Comparison of ENCODE assay signal across 7 mouse cellular contexts in the genomic region with DNA sequence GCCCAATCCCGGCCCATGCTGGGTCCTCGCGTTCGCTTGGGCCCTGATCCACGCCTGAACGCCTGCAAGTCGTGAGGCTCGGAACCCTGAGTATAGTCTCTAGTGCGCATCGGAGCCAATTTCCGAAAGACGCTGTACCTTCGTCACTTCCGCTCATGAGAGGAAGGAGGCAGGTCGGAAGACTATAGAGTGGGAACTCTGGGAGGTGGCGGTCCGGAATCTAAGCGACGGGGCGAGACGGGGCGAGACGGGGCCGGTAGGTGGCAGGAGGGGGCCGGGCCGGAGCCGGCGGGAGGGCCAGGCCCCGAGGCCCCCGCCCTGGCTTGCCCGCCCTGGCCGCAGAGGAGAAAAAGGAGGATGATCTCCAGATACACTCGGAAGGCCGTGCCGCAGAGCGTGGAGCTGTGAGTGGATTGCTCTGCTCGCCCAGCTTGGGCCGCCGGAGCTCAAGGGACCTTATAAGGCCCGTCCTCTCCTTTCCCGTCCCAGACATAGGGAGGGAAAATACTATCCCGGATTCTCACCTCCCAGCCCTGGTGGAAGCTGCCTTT. TPM values are rescaled to one million over a fixed set of nuclear protein-coding genes. Genes with fewer than 3 reads are reported as not detected.
DNase-seq lines count a peak whose midpoint lies in the region; ATAC-seq lines count a peak whose summit lies in the region.

A gene (minus strand): TSS at position 131 of the 551 bp plus-strand sequence.
A gene (plus strand): TSS at position 172 of the 551 bp plus-strand sequence.

- WGBS in embryonic facial prominence, embryonic 12.5 days, result under 1% methylated on average over 42 of the region's 42 CpGs
- under 1% methylated on average over 42 of the region's 42 CpGs for WGBS in limb, embryonic 11.5 days
- WGBS in midbrain, embryonic 14.5 days, result under 1% methylated on average over 40 of the region's 42 CpGs

- H3K4me1 ChIP-seq in embryonic facial prominence, embryonic 12.5 days, result peaks cover 16% of the 10 kb centered on the region
- H3K4me1 ChIP-seq in limb, embryonic 11.5 days (ENCODE audit: control insufficient read depth, insufficient read depth, low read length), result 0 out of 2 replicates have a peak, but pooled peaks cover 2% of the 10 kb centered on the region
- H3K4me1 ChIP-seq in midbrain, embryonic 14.5 days (ENCODE audit: control insufficient read depth, insufficient read depth, low read length), result peaks cover 18% of the 10 kb centered on the region

- DNase-seq in adrenal gland, postnatal 25 days, result peak; percentile 88
- peak; percentile 99 for DNase-seq in heart, adult 11 months
- DNase-seq in kidney, adult 18-20 months, result peak; percentile 93
- DNase-seq in limb, embryonic 11.5 days (ENCODE audit: low spot score), result peak; percentile 96
- peak; percentile 99 for DNase-seq in midbrain, embryonic 14.5 days
- peak; percentile 85 to 87 for DNase-seq in spleen, adult 18-20 months

- peak within 1 kb of the TSS; percentile 72 for H3K4me3 ChIP-seq in embryonic facial prominence, embryonic 12.5 days
- peak within 1 kb of the TSS; percentile 49 for H3K4me3 ChIP-seq in limb, embryonic 11.5 days (ENCODE audit: low read depth, low read length)
- peak within 1 kb of the TSS; percentile 90 for H3K4me3 ChIP-seq in midbrain, embryonic 14.5 days (replicated peaks; ENCODE audit: low read depth, low read length)

- H3K27me3 ChIP-seq in embryonic facial prominence, embryonic 12.5 days, result no peaks in the 10 kb centered on the region
- H3K27me3 ChIP-seq in limb, embryonic 11.5 days (ENCODE audit: control insufficient read depth, insufficient read depth, low read length), result no peaks in the 10 kb centered on the region
- H3K27me3 ChIP-seq in midbrain, embryonic 14.5 days (ENCODE audit: control insufficient read depth, insufficient read depth, low read length), result no peaks in the 10 kb centered on the region

- ATAC-seq in embryonic facial prominence, embryonic 12.5 days (ENCODE audit: insufficient number of reproducible peaks, insufficient read depth, low FRiP score, low TSS enrichment), result peak; percentile 97
- ATAC-seq in limb, embryonic 11.5 days (ENCODE audit: insufficient number of reproducible peaks, low FRiP score, low TSS enrichment, low read depth), result peak; percentile 98
- peak; percentile 98 for ATAC-seq in midbrain, embryonic 14.5 days (ENCODE audit: low FRiP score, low TSS enrichment)

- peak within 1 kb of the TSS; percentile 72 for H3K9ac ChIP-seq in embryonic facial prominence, embryonic 12.5 days
- H3K9ac ChIP-seq in limb, embryonic 11.5 days (ENCODE audit: low read length), result peak within 1 kb of the TSS; percentile 81
- peak within 1 kb of the TSS; percentile 85 for H3K9ac ChIP-seq in midbrain, embryonic 14.5 days (replicated peaks; ENCODE audit: low read length)

- peaks cover 23% of the 10 kb centered on the region for H3K36me3 ChIP-seq in embryonic facial prominence, embryonic 12.5 days
- peaks cover 4% of the 10 kb centered on the region; the same call in 1 of the 2 replicates for H3K36me3 ChIP-seq in limb, embryonic 11.5 days (ENCODE audit: control insufficient read depth, insufficient read depth, low read length)
- peaks cover 30% of the 10 kb centered on the region for H3K36me3 ChIP-seq in midbrain, embryonic 14.5 days (ENCODE audit: control insufficient read depth, insufficient read depth, low read length)

- no peaks in the 10 kb centered on the region for H3K9me3 ChIP-seq in embryonic facial prominence, embryonic 12.5 days
- H3K9me3 ChIP-seq in limb, embryonic 11.5 days (ENCODE audit: control insufficient read depth, low read length), result no peaks in the 10 kb centered on the region
- H3K9me3 ChIP-seq in midbrain, embryonic 14.5 days (ENCODE audit: control insufficient read depth, low read length), result no peaks in the 10 kb centered on the region

- H3K4me2 ChIP-seq in embryonic facial prominence, embryonic 12.5 days (replicated peaks), result peak within 1 kb of the TSS; percentile 76
- H3K4me2 ChIP-seq in limb, embryonic 11.5 days (ENCODE audit: low read depth, severe bottlenecking), result peak within 1 kb of the TSS; percentile 71
- peak within 1 kb of the TSS; percentile 88 for H3K4me2 ChIP-seq in midbrain, embryonic 14.5 days (ENCODE audit: low read length)

- peak within 1 kb of the TSS; percentile 72 for H3K27ac ChIP-seq in embryonic facial prominence, embryonic 12.5 days
- H3K27ac ChIP-seq in limb, embryonic 11.5 days (replicated peaks; ENCODE audit: low read depth, low read length), result peak within 1 kb of the TSS; percentile 23; the same call in 1 of the 2 replicates
- H3K27ac ChIP-seq in midbrain, embryonic 14.5 days (replicated peaks; ENCODE audit: low read depth, low read length), result peak within 1 kb of the TSS; percentile 95

RNA-seq across cellular contexts. Expression of the first gene that starts in this region (rescaled TPM):
- 40.3 TPM in 2 replicates for total RNA-seq in adrenal gland, postnatal 25 days (2021)
- polyA plus RNA-seq in embryonic facial prominence, embryonic 12.5 days (2016; fragmentation: Nextera tagmentation; extraction: Ambion mirVana), result 56.9 and 58.7 TPM in 2 replicates
- polyA plus RNA-seq in limb, embryonic 11.5 days (2014; fragmentation: Nextera tagmentation; extraction: Ambion mirVana), result 74.0 and 74.4 TPM in 2 replicates
- 43.7 and 55.1 TPM in 2 replicates for polyA plus RNA-seq in midbrain, embryonic 14.5 days (2014; fragmentation: Nextera tagmentation; extraction: Ambion mirVana)

RNA-seq across cellular contexts. Expression of the second gene that starts in this region (rescaled TPM):
- 40.0 and 44.5 TPM in 2 replicates for total RNA-seq in adrenal gland, postnatal 25 days (2021)
- polyA plus RNA-seq in embryonic facial prominence, embryonic 12.5 days (2016; fragmentation: Nextera tagmentation; extraction: Ambion mirVana), result 48.4 and 53.5 TPM in 2 replicates
- 50.4 and 56.9 TPM in 2 replicates for polyA plus RNA-seq in limb, embryonic 11.5 days (2014; fragmentation: Nextera tagmentation; extraction: Ambion mirVana)
- 37.1 and 46.6 TPM in 2 replicates for polyA plus RNA-seq in midbrain, embryonic 14.5 days (2014; fragmentation: Nextera tagmentation; extraction: Ambion mirVana)

Comparison
In these comparisons a context has a peak if more than half of its experiments do, and no peak if none do; other contexts are left out.
1. Peak in every context shown above with its lines: DNase-seq, ATAC-seq, H3K4me3 ChIP-seq and H3K27ac ChIP-seq.
2. H3K27ac ChIP-seq: peak in every context shown above with its lines; median percentile 95 in midbrain, embryonic 14.5 days; 72 in embryonic facial prominence, embryonic 12.5 days; 23 in limb, embryonic 11.5 days.